Mouse (Mus musculus): Measurements from ENCODE around the gene Btbd35f19. TPM values are rescaled to one million over a fixed set of nuclear protein-coding genes. Genes with fewer than 3 reads are reported as not detected.

The Btbd35f19 gene
- polyA plus RNA-seq (2014; fragmentation: Illumina TruSeq; extraction: RNeasy Lipid Tissue Mini Kit (QIAGEN cat#74804); ENCODE audit: low read depth, low replicate concordance), result 4.6 TPM

DNA sequence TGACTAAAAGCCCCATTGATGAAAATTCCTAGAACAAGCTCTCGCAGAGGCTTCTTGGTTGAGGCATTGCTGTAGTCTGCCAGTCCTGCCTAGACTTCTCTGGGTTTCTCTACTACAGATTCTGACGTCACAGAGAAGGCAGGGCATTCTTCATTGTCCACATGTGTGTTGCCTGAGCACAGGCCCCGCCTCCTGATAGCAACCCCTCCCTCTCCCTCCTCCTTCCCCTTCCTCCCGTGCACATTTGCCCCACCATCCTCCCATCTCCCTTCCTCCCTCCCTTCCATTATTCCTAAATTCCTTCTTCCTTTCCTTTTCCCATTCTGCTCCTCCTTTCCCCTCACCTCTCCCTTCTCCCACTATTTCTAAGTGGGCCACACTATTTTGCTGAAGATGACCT, at the start of gene Btbd35f19:
Gene Btbd35f19 (minus strand): TSS at position 101 of the 400 bp plus-strand sequence.

DNA sequence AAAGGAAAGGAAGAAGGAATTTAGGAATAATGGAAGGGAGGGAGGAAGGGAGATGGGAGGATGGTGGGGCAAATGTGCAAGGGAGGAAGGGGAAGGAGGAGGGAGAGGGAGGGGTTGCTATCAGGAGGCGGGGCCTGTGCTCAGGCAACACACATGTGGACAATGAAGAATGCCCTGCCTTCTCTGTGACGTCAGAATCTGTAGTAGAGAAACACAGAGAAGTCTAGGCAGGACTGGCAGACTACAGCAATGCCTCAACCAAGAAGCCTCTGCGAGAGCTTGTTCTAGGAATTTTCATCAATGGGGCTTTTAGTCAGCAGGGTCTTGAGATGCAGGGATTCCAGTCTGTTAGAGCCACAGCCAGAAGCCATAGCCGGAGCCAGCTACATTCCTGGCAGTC, 47.6 kb downstream of the Btbd35f19 start, which contains the start of gene Btbd35f26:
Gene Btbd35f26 (plus strand): TSS at position 301 of the 400 bp plus-strand sequence.

Other genes starting within 250 kb of the Btbd35f19 start
- gene Spin2f, start 130.0 kb downstream of the Btbd35f19 start, polyA plus RNA-seq (2014; fragmentation: Illumina TruSeq; extraction: RNeasy Lipid Tissue Mini Kit (QIAGEN cat#74804); ENCODE audit: low read depth, low replicate concordance), result 1.3 TPM
- gene Btbd35f26, start 47.5 kb downstream of the Btbd35f19 start, polyA plus RNA-seq (2014; fragmentation: Illumina TruSeq; extraction: RNeasy Lipid Tissue Mini Kit (QIAGEN cat#74804); ENCODE audit: low read depth, low replicate concordance), result 0.15 TPM
- not detected for gene Gm21883, start 190.4 kb upstream of the Btbd35f19 start, polyA plus RNA-seq (2014; fragmentation: Illumina TruSeq; extraction: RNeasy Lipid Tissue Mini Kit (QIAGEN cat#74804); ENCODE audit: low read depth, low replicate concordance)
- gene Spin2e, start 235.0 kb upstream of the Btbd35f19 start, polyA plus RNA-seq (2014; fragmentation: Illumina TruSeq; extraction: RNeasy Lipid Tissue Mini Kit (QIAGEN cat#74804); ENCODE audit: low read depth, low replicate concordance), result 7.5 TPM